Mouse (Mus musculus): Measurements from ENCODE around the gene Psma1. TPM values are rescaled to one million over a fixed set of nuclear protein-coding genes. Genes with fewer than 3 reads are reported as not detected.
A peak's percentile ranks its signal among the peaks of the same experiment; 100 is the strongest.

Psma1 gene
- total RNA-seq (2021), result 100 to 1,000 TPM; 112 to 123 TPM

- peak; percentile 92 to 97 for DNase-seq (ENCODE audit: extremely low spot score in 1 of 2, low spot score in 1 of 2)
Measured at GRCm38 (mm10) chr7:114276005-114276752, at the start of gene Psma1. Gene Psma1, minus strand, starts transcription at chr7:114276118.

GRCm38 (mm10) chr7:114323527-114323926, 47.6 kb upstream of the Psma1 start:
- DNase-seq (ENCODE audit: extremely low spot score in 1 of 2, low spot score in 1 of 2), result no peak

- no peak for DNase-seq (ENCODE audit: extremely low spot score in 1 of 2, low spot score in 1 of 2)
Measured at GRCm38 (mm10) chr7:114322531-114323441, 46.9 kb upstream of the Psma1 start.

GRCm38 (mm10) chr7:114321694-114322372, 45.9 kb upstream of the Psma1 start:
- no peak for DNase-seq (ENCODE audit: extremely low spot score in 1 of 2, low spot score in 1 of 2)

- DNase-seq (ENCODE audit: extremely low spot score in 1 of 2, low spot score in 1 of 2), result no peak
Measured at GRCm38 (mm10) chr7:114317896-114318295, 42.0 kb upstream of the Psma1 start.

- no peak for DNase-seq (ENCODE audit: extremely low spot score in 1 of 2, low spot score in 1 of 2)
Measured at GRCm38 (mm10) chr7:114317389-114317792, 41.5 kb upstream of the Psma1 start.

GRCm38 (mm10) chr7:114316361-114316871, 40.5 kb upstream of the Psma1 start:
- DNase-seq (ENCODE audit: extremely low spot score in 1 of 2, low spot score in 1 of 2), result no peak

GRCm38 (mm10) chr7:114311209-114311608, 35.3 kb upstream of the Psma1 start:
- no peak for DNase-seq (ENCODE audit: extremely low spot score in 1 of 2, low spot score in 1 of 2)

- no peak for DNase-seq (ENCODE audit: extremely low spot score in 1 of 2, low spot score in 1 of 2)
Measured at GRCm38 (mm10) chr7:114309020-114309419, 33.1 kb upstream of the Psma1 start.

GRCm38 (mm10) chr7:114301293-114301782, 25.4 kb upstream of the Psma1 start:
- no peak for DNase-seq (ENCODE audit: extremely low spot score in 1 of 2, low spot score in 1 of 2)

GRCm38 (mm10) chr7:114300782-114301181, 24.9 kb upstream of the Psma1 start:
- DNase-seq (ENCODE audit: extremely low spot score in 1 of 2, low spot score in 1 of 2), result no peak

GRCm38 (mm10) chr7:114299247-114299646, 23.3 kb upstream of the Psma1 start:
- no peak for DNase-seq (ENCODE audit: extremely low spot score in 1 of 2, low spot score in 1 of 2)

- no peak for DNase-seq (ENCODE audit: extremely low spot score in 1 of 2, low spot score in 1 of 2)
Measured at GRCm38 (mm10) chr7:114294698-114295097, 18.8 kb upstream of the Psma1 start.

GRCm38 (mm10) chr7:114293903-114294302, 18.0 kb upstream of the Psma1 start:
- DNase-seq (ENCODE audit: extremely low spot score in 1 of 2, low spot score in 1 of 2), result no peak

- DNase-seq (ENCODE audit: extremely low spot score in 1 of 2, low spot score in 1 of 2), result peak in 1 of 2 experiments; percentile 57
Measured at GRCm38 (mm10) chr7:114292501-114292971, 16.6 kb upstream of the Psma1 start.

GRCm38 (mm10) chr7:114291461-114292335, 15.8 kb upstream of the Psma1 start:
- no peak for DNase-seq (ENCODE audit: extremely low spot score in 1 of 2, low spot score in 1 of 2)

- no peak for DNase-seq (ENCODE audit: extremely low spot score in 1 of 2, low spot score in 1 of 2)
Measured at GRCm38 (mm10) chr7:114290078-114290506, 14.2 kb upstream of the Psma1 start.

GRCm38 (mm10) chr7:114284296-114284910, 8.5 kb upstream of the Psma1 start:
- DNase-seq (ENCODE audit: extremely low spot score in 1 of 2, low spot score in 1 of 2), result no peak

- no peak for DNase-seq (ENCODE audit: extremely low spot score in 1 of 2, low spot score in 1 of 2)
Measured at GRCm38 (mm10) chr7:114283006-114283405, 7.1 kb upstream of the Psma1 start.
